Mouse (Mus musculus): ENCODE measurements around the gene Slc22a3. TPM values are rescaled to one million over a fixed set of nuclear protein-coding genes. Genes with fewer than 3 reads are reported as not detected.

Slc22a3 gene
- total and polyA plus RNA-seq, 3 experiments: not detected

- in situ Hi-C loops (cut with MboI; ENCODE audit: low pct_ligation_motif_present, low pct_unique_long_range_greater_than_20kb, low sequenced_read_pairs) (no loop called here), dilution Hi-C loops (cut with MboI; ENCODE audit: extremely low pct_ligation_motif_present, extremely low pct_unique_long_range_greater_than_20kb, low sequenced_read_pairs) (no loop called here)
- H3K4me2 ChIP-seq (ENCODE audit: insufficient read depth, low read depth, poor library complexity, severe bottlenecking): no peak overlapping the region
Observed at GRCm38 (mm10) chr17:12420886-12421574, 86.5 kb downstream of the Slc22a3 start.

GRCm38 (mm10) chr17:12419491-12420079, 87.9 kb downstream of the Slc22a3 start:
- dilution Hi-C loops (cut with MboI; ENCODE audit: extremely low pct_ligation_motif_present, extremely low pct_unique_long_range_greater_than_20kb, low sequenced_read_pairs): no loop called here
- peak overlapping the region; percentile 70; the same call in 1 of the 2 replicates for H3K4me2 ChIP-seq (ENCODE audit: insufficient read depth, low read depth, poor library complexity, severe bottlenecking)
- TF ChIP-seq MYC (IDR thresholded peaks at IDR 0.05; ENCODE audit: low read depth, low read length) (no peak), EP300 (IDR thresholded peaks at IDR 0.05; ENCODE audit: low read length) (peak; percentile 41; the same call in 1 of the 2 replicates), MXI1 (IDR thresholded peaks at IDR 0.05; ENCODE audit: low read depth, low read length) (0 out of 2 replicates have a peak, but pooled peaks have one; percentile 33), TBP (conservative IDR thresholded peaks at IDR 0.05; ENCODE audit: low read depth, low read length) (0 out of 2 replicates have a peak, but pooled peaks have one; percentile 47), E2F4 (IDR thresholded peaks at IDR 0.05; ENCODE audit: insufficient replicate concordance, low read depth, low read length) (no peak), ETS1 (conservative IDR thresholded peaks at IDR 0.05; ENCODE audit: low read depth, low read length) (0 out of 2 replicates have a peak, but pooled peaks have one; percentile 20), IRF4 (IDR thresholded peaks at IDR 0.05; ENCODE audit: low read depth, low read length) (peak; percentile 80)
- H3K9ac ChIP-seq (ENCODE audit: insufficient read depth, low read depth): peak overlapping the region; percentile 21
- H3K4me3 ChIP-seq (replicated peaks in 1 of 3; ENCODE audit: low read depth in 2 of 3, low read length in 2 of 3, poor library complexity in 1 of 3): peak overlapping the region; percentile 8 to 35 (median 34)
- no peaks in the 10 kb centered on the region for H3K79me2 ChIP-seq (replicated peaks; ENCODE audit: control insufficient read depth, extremely low read depth, insufficient read depth, poor library complexity, severe bottlenecking)
- no peaks in the 10 kb centered on the region for H3K36me3 ChIP-seq (replicated peaks in 1 of 2; ENCODE audit: control insufficient read depth in 1 of 2, insufficient read depth in 1 of 2, low read length in 1 of 2)
- H3K27ac ChIP-seq (ENCODE audit: insufficient read depth, low read depth): no peak overlapping the region
- H3K4me1 ChIP-seq (ENCODE audit: control insufficient read depth in 1 of 2, insufficient read depth in 2 of 2): peaks cover 6 to 18% of the 10 kb centered on the region in 2 experiments
- in situ Hi-C loops (cut with MboI; ENCODE audit: low pct_ligation_motif_present, low pct_unique_long_range_greater_than_20kb, low sequenced_read_pairs): loop anchor here (5.0 to 10.0 kb wide), 3 partner anchors 33 to 245 kb away; no protein-coding TSS in a partner anchor
- H3K27me3 ChIP-seq (replicated peaks): peaks cover 9% of the 10 kb centered on the region
- peak; percentile 22 for DNase-seq (ENCODE audit: extremely low read depth)
- peaks cover 3% of the 10 kb centered on the region for H3K9me3 ChIP-seq (replicated peaks; ENCODE audit: low read length)

More at GRCm38 (mm10) chr17:12420886-12421574, 86.5 kb downstream of the Slc22a3 start:
- Histone ChIP-seq H3K36me3 (replicated peaks in 1 of 2; ENCODE audit: control insufficient read depth in 1 of 2, insufficient read depth in 1 of 2, low read length in 1 of 2) (no peaks in the 10 kb centered on the region), H3K4me3 (replicated peaks in 1 of 3; ENCODE audit: low read depth in 2 of 3, low read length in 2 of 3, poor library complexity in 1 of 3) (no peak overlapping the region), H3K9me3 (replicated peaks; ENCODE audit: low read length) (peaks cover 3% of the 10 kb centered on the region), H3K27ac (ENCODE audit: insufficient read depth, low read depth) (no peak overlapping the region), H3K27me3 (replicated peaks) (peaks cover 12% of the 10 kb centered on the region), H3K4me1 (ENCODE audit: control insufficient read depth in 1 of 2, insufficient read depth in 2 of 2) (peaks cover 6 to 14% of the 10 kb centered on the region in 2 experiments), H3K9ac (ENCODE audit: insufficient read depth, low read depth) (no peak overlapping the region), H3K79me2 (replicated peaks; ENCODE audit: control insufficient read depth, extremely low read depth, insufficient read depth, poor library complexity, severe bottlenecking) (no peaks in the 10 kb centered on the region)
- no peak for DNase-seq (ENCODE audit: extremely low read depth)
- TF ChIP-seq RAD21 (IDR thresholded peaks at IDR 0.05; ENCODE audit: low read depth, low read length) (no peak), CTCF (conservative IDR thresholded peaks at IDR 0.05 in 1 of 2, IDR thresholded peaks at IDR 0.05 in 1 of 2; ENCODE audit: low read depth in 2 of 2, low read length in 2 of 2) (peak; percentile 59 to 80), RCOR1 (conservative IDR thresholded peaks at IDR 0.05; ENCODE audit: low read depth, low read length) (no peak)
